Mouse (Mus musculus): Measurements from ENCODE around the gene H60b. TPM values are rescaled to one million over a fixed set of nuclear protein-coding genes. Genes with fewer than 3 reads are reported as not detected.
"Not testable (repeated sequence)": the region's sequence is repeated elsewhere in the genome, so short reads cannot be mapped to it uniquely, and the experiment has no call there.

H60b gene
- polyA plus RNA-seq, 1 experiment from 2014 or later: 0.37 TPM

DNA sequence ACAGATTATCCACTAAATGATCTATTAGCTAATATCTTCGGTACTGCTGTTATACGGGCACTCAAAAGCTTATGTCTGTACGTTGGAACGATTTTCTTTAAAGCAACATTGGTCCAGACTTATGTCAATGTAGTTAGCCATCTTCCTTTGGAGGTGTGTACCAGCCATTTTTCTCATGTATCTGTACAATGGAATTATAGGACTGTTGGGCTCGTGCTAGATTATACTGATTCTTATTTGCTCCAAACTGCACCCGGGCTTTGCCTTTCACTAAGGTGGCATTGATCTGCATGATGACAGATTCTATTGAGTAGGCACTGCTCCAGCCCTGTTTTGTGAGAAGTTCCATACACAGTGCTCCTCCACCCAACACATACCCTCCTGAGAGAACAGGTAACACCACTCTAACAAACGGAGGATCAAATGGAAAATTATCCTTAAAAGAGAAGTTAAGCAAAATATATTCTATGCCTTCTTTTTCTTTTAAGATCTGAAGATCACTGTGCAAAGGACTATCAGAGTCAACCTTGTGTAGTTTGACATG, 5.2 kb upstream of the H60b start:
- H3K9ac ChIP-seq; H3K4me3 ChIP-seq; H3K36me3 ChIP-seq; H3K27ac ChIP-seq; ATAC-seq (ENCODE audit: insufficient number of reproducible peaks, insufficient read depth, low FRiP score, low TSS enrichment); H3K4me2 ChIP-seq (replicated peaks); H3K9me3 ChIP-seq: not testable (repeated sequence)
- peaks cover 52% of the 10 kb centered on the region for H3K27me3 ChIP-seq
- H3K4me1 ChIP-seq: peaks cover 16% of the 10 kb centered on the region
- 8% methylated on average over 7 of the region's 7 CpGs for WGBS

DNA sequence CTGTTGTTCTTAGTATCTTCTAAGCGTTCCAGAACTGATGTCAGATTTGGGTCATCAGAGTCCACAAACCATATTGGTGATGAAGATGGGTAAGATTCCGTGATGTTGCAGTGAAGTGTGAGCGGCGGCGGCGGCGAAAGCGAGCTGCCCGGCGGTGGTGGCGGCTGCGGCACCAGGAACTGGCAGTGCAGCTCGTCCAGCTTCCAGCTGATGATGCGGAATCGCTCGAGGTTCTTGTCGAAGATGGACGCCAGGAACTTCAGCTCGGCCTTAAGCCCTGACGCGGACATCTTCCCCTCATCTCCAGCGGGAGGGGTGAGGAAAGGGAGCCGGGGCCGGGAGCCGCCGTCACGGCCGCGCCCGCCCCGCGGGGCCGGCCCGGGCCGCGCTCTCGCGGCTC, 4.3 kb upstream of the H60b start:
- under 1% methylated on average over 38 of the region's 38 CpGs for WGBS
- not testable (repeated sequence) for H3K36me3 ChIP-seq; H3K27ac ChIP-seq; ATAC-seq (ENCODE audit: insufficient number of reproducible peaks, insufficient read depth, low FRiP score, low TSS enrichment); H3K9ac ChIP-seq; H3K9me3 ChIP-seq
- peak overlapping the region; percentile 32 for H3K4me3 ChIP-seq
- peaks cover 19% of the 10 kb centered on the region for H3K4me1 ChIP-seq
- H3K4me2 ChIP-seq (replicated peaks): peak overlapping the region; percentile 51
- H3K27me3 ChIP-seq: peaks cover 61% of the 10 kb centered on the region

DNA sequence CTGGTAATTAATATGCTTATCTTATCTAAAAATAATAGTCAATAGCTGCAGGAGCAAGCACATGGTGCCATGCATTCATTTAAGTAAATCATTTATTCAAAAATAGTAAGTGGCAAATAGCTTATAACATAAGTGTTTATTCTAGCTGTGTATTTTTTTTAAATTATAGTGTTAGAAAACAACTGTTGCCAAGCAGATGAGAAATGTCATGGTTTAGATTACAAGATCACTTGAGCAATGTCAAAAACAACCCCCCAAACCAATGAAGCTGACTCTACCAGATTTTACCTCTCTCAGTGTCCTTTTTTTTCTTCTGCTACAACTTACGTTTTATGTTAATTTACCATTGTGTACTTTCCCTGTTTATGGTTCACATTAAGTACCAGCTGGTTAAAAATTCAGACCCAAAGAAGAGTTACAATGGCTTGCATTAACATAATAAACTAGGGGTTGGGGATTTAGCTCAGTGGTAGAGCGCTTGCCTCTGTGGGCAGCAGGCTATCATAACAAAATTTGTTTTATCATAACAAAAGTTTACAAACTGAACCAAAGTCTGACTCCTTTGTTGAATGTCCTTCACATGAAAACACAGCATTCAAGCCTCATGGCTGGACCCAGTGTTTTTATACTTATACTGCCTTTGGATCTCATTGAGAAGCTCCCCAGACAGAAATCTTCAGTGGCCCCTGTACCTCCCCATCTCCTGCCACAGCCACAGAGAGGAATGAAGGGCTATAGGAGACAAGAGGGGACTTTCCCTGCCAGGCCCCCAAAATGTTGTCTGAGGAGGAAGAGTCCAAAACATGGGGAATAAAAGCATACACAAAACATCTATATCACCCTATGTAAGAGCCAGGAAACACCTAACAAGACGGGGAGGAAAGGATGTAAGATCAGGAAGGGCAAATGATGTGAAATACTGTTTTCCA, 3.3 kb upstream of the H60b start:
- 5% methylated on average over 3 of the region's 3 CpGs for WGBS
- H3K4me2 ChIP-seq (replicated peaks): no peak overlapping the region
- no peak for ATAC-seq (ENCODE audit: insufficient number of reproducible peaks, insufficient read depth, low FRiP score, low TSS enrichment)
- no peaks in the 10 kb centered on the region for H3K36me3 ChIP-seq
- H3K9ac ChIP-seq: no peak overlapping the region
- H3K4me1 ChIP-seq: peaks cover 14% of the 10 kb centered on the region
- H3K9me3 ChIP-seq: no peaks in the 10 kb centered on the region
- H3K4me3 ChIP-seq: no peak overlapping the region
- H3K27ac ChIP-seq: no peak overlapping the region
- peaks cover 62% of the 10 kb centered on the region for H3K27me3 ChIP-seq

DNA sequence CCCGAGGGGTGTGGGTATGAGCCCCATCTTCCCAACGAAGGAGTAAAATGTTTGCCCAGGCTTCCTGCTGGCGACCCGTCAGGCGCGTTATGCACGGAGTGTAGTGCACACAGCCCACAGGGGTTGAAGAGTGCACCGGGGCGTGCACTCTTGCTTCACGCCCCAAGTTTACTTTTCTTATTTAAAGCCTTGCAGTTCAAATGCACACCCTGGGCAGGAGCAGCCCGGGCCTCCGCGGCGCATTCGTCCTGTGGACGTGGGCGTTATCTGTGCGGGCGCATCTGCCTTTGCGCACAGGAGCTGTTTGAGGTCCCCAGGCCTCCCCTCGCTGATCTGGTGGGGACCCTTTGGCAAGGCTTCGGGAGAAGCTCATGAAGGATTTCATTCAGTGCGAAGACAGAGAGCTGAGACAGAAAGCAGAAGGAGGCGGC, 760 bp downstream of the H60b start:
- ATAC-seq (ENCODE audit: insufficient number of reproducible peaks, insufficient read depth, low FRiP score, low TSS enrichment): no peak
- Histone ChIP-seq H3K27me3 (peaks cover 61% of the 10 kb centered on the region), H3K9ac (no peak overlapping the region), H3K27ac (no peak overlapping the region), H3K36me3 (no peaks in the 10 kb centered on the region), H3K4me1 (0 out of 2 replicates have a peak, but pooled peaks cover 4% of the 10 kb centered on the region), H3K4me2 (replicated peaks) (peak overlapping the region; percentile 54), H3K9me3 (no peaks in the 10 kb centered on the region), H3K4me3 (no peak overlapping the region)
- WGBS: under 1% methylated on average over 24 of the region's 24 CpGs

DNA sequence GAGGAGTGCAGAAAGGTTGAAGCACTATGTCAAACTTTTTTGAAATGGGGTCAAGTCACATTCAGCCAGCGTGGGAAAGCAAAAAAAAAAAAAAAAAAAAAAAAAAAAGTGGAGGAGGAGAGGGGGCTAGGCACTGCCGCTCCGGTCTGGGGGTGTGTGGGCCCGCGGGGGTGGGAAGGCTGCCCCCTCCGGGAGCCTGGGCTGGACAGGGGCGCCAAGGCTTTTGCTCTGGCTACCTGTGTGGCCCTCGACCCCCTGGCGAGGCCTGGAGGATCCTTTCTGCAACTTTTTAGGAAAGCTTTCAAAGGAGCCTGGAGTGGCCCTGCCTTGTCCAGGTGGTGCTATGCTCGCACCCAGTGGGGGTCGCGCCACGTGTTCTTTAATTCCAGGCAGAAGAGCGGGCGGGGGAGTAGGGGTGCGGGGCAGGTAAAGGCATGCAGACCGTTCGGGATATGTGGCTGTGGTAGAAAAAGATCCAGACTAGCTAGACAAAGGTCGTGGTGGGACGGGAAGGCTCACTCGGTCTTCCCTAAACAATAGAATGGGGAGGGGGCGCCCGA, 1.3 kb downstream of the H60b start:
- peaks cover 59% of the 10 kb centered on the region for H3K27me3 ChIP-seq
- no peak for ATAC-seq (ENCODE audit: insufficient number of reproducible peaks, insufficient read depth, low FRiP score, low TSS enrichment)
- H3K9ac ChIP-seq: no peak overlapping the region
- WGBS: 1% methylated on average over 21 of the region's 23 CpGs
- 0 out of 2 replicates have a peak, but pooled peaks cover 4% of the 10 kb centered on the region for H3K4me1 ChIP-seq
- H3K4me2 ChIP-seq (replicated peaks): no peak overlapping the region
- H3K36me3 ChIP-seq: no peaks in the 10 kb centered on the region
- no peaks in the 10 kb centered on the region for H3K9me3 ChIP-seq
- no peak overlapping the region for H3K27ac ChIP-seq
- H3K4me3 ChIP-seq: no peak overlapping the region

DNA sequence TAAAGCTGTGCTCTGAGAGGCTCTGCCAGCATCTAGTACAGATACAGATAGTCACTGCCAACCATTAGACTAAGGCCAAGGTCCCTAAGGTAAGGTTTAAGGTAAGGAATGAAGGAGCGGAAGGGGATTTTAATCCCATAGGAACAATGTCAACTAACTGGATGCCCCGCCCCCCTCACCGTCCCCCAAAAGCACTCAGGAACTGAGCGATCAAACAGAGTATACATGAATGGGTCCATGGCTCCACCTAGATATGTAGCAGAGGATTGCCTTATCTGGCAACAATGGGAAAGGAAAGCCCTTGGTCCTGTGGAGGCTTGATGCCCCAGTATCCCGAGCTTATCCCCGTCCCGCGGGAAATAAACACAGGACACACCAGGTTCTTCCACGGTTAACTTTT, 4.9 kb downstream of the H60b start:
- 6% methylated on average over 9 of the region's 9 CpGs for WGBS
- H3K27ac ChIP-seq; H3K4me3 ChIP-seq; H3K4me1 ChIP-seq; H3K9ac ChIP-seq; ATAC-seq (ENCODE audit: insufficient number of reproducible peaks, insufficient read depth, low FRiP score, low TSS enrichment); H3K9me3 ChIP-seq; H3K36me3 ChIP-seq: not testable (repeated sequence)
- Histone ChIP-seq H3K4me2 (replicated peaks) (peak overlapping the region; percentile 35), H3K27me3 (peaks cover 34% of the 10 kb centered on the region)

DNA sequence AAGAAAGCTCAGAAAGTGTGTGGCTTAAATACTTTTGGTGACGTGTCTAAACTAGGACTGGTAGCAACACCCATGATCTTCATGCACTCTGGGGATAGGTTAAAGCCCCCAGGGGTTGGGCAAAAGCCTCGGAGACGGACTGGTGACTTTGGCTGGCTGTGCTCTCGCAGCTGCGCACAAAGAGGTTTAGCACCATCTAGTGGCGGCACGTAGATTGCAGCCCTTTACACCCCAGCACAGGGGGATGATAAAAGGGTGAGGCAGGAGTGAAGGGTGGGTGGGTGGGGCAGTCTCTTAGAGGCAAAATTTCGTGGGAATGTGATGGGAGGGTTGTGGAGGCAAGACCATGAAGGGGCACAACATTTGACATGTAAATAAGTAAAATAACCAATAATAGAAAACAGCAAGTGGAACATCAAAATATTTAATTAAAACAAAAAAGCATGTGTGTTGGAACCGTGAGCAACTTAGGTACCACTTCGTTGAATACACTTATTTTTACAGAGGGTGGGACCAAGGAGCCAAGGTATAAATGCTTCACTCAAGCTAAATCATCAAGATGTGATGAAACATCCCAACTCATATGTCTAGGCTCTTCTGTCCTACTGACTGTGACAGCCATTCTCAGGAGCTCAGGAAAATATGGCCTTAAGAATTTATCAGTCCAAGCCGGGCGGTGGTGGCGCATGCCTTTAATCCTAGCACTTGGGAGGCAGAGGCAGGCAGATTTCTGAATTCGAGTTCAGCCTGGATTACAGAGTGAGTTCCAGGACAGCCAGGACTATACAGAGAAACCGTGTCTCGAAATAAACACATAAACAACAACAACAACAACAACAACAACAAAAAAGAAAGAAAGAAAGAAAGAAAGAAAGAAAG, 5.6 kb downstream of the H60b start:
- not testable (repeated sequence) for H3K9me3 ChIP-seq; H3K9ac ChIP-seq; H3K4me3 ChIP-seq; H3K36me3 ChIP-seq; ATAC-seq (ENCODE audit: insufficient number of reproducible peaks, insufficient read depth, low FRiP score, low TSS enrichment); H3K27ac ChIP-seq; H3K4me1 ChIP-seq
- WGBS: 35% methylated on average over 15 of the region's 16 CpGs
- Histone ChIP-seq H3K27me3 (peaks cover 28% of the 10 kb centered on the region), H3K4me2 (replicated peaks) (peak overlapping the region; percentile 35)

DNA sequence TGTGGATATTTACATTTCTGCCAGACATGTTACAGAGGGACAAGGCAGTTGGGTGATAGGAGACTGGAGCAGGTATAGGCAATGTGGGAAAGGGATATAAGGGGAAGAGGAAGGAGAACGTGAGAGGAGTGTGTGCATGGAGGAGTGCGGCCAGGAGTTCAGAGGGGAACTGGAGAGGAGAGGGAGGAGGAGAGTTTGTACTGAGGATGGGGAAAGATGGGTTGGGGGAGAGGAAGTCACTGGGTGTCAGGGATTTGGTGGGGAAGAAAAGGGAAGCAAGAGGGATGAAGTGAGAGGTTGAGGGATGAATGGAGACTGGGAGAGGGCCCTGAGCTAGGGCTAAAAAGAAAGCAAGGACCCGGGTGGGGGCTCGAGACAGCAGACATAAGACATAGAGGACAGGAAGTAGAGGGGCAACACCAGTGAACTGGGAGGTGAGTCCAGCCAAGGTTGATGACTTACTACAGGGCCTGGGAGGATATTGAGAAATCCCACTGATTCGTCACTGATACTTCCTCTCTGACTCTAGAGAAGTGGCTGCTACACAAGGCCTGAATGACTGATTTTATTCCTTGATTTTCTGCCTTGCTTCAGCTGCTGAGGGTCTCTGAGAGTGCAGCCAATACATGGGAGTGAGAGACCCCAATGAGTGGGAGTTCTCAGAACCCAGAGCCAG, 7.1 kb downstream of the H60b start:
- H3K9me3 ChIP-seq; ATAC-seq (ENCODE audit: insufficient number of reproducible peaks, insufficient read depth, low FRiP score, low TSS enrichment); H3K4me2 ChIP-seq (replicated peaks); H3K4me3 ChIP-seq; H3K4me1 ChIP-seq; H3K9ac ChIP-seq; H3K36me3 ChIP-seq; H3K27ac ChIP-seq: not testable (repeated sequence)
- 57% methylated on average over 5 of the region's 5 CpGs for WGBS
- H3K27me3 ChIP-seq: peaks cover 17% of the 10 kb centered on the region

DNA sequence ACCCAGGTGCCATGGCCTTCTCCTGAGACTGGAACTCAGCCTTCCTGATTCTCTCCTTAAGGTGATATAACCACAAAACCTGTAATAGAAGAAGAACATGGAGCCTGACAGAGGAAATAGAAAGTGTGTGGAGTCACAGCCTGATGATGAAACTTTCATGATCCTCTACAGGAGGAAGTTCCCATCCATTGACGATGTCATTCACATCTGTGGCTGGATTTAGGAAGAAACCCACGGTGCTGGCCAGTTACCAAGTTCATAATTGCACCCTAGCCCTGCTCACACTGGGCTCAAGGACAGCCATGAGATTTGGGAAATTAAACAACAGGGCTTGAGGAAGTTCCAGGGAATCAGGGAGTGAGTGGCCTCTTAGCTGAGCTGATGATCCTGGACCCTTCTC, 7.6 kb downstream of the H60b start:
- ATAC-seq (ENCODE audit: insufficient number of reproducible peaks, insufficient read depth, low FRiP score, low TSS enrichment); H3K4me3 ChIP-seq; H3K9me3 ChIP-seq; H3K4me1 ChIP-seq; H3K9ac ChIP-seq; H3K4me2 ChIP-seq (replicated peaks); H3K36me3 ChIP-seq; H3K27ac ChIP-seq: not testable (repeated sequence)
- H3K27me3 ChIP-seq: peaks cover 15% of the 10 kb centered on the region
- 60% methylated on average over 2 of the region's 2 CpGs for WGBS

DNA sequence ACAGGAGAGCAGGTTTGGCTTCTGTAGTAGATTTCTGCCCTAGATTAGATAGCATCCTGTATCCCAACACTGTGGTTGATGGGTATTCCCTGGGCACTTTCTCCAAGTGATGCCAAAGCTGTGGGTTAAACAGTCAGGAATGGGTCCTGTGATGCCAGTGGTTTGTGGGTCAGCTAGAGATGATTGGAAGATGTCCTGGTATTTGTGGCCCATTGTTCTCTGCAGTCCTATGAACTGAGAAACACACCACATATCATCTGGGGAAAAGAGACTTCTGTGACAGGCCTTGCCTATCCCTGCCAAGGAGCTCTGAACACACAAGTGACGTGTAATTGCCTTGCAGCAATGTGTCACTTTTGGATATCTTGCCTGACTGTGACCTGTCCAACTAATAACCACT, 8.7 kb downstream of the H60b start:
- not testable (repeated sequence) for ATAC-seq (ENCODE audit: insufficient number of reproducible peaks, insufficient read depth, low FRiP score, low TSS enrichment); H3K4me2 ChIP-seq (replicated peaks); H3K9ac ChIP-seq; H3K9me3 ChIP-seq; H3K27me3 ChIP-seq; H3K4me3 ChIP-seq; H3K4me1 ChIP-seq; H3K27ac ChIP-seq; H3K36me3 ChIP-seq
- WGBS: 76% methylated on average over 1 of the region's 1 CpGs

DNA sequence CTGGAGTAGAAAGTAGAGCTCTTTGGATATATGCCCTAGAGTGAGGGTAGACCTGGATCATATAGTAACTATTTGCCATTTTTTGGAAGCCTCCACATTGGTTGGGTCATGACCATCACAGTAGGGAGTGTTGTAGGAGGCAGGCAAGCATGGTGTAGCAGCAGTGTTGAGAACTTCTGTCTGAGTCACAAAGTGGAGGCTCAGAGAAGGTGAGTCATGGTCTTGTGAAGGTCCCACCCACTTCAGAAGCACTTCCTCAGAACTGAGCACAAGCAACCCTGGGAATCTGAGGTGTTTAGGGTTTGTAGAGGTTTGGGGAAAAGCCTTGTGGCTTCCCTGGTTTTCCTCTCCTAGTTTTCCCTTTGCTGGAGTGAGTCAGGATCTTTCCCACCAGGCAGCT, 10.7 kb downstream of the H60b start:
- H3K27ac ChIP-seq; H3K9ac ChIP-seq; H3K9me3 ChIP-seq; H3K4me1 ChIP-seq; H3K27me3 ChIP-seq; H3K36me3 ChIP-seq; H3K4me3 ChIP-seq; ATAC-seq (ENCODE audit: insufficient number of reproducible peaks, insufficient read depth, low FRiP score, low TSS enrichment); H3K4me2 ChIP-seq (replicated peaks): not testable (repeated sequence)
